In genomic region chr12:81859351-81860307, GRCm38 (mm10) we compare ENCODE assay signal across 8 mouse cellular contexts. TPM values are rescaled to one million over a fixed set of nuclear protein-coding genes. Genes with fewer than 3 reads are reported as not detected.
DNase-seq lines count a peak whose midpoint lies in the region; ATAC-seq lines count a peak whose summit lies in the region.

Pcnx (plus strand) TSS chr12:81860023.

- ATAC-seq in megakaryocyte-erythroid progenitor cell, adult 5-6 weeks (replicated peaks; ENCODE audit: low FRiP score, low TSS enrichment, poor library complexity, severe bottlenecking) = peak; percentile 61

- DNase-seq in WW6 (ENCODE audit: low read depth, low spot score) = peak; percentile 49
- peak; percentile 83 to 90 for DNase-seq in cerebellum, postnatal 36 days
- DNase-seq in gastrocnemius, postnatal 10 days = peak; percentile 91
- peak; percentile 85 for DNase-seq in induced T-regulatory cell, adult 2 months (ENCODE audit: low read depth)
- peak; percentile 73 to 87 for DNase-seq in left cerebral cortex, postnatal 14 days (ENCODE audit: low spot score in 2 of 2)
- DNase-seq in right cerebral cortex, postnatal 4 days = peak; percentile 90
- DNase-seq in yolk sac, embryonic 10.5 days (ENCODE audit: low spot score) = peak; percentile 79

- intact Hi-C loops in left cerebral cortex, postnatal 14 days (cut with DNase I) = loop anchor here (5.0 kb wide), 3 partner anchors 52 to 62 kb away; no protein-coding TSS in a partner anchor

RNA-seq across cellular contexts. Expression of gene Pcnx, which starts in this region (rescaled TPM):
- total RNA-seq in gastrocnemius, postnatal 10 days (2021) = 10 to 100 TPM; 48.3 to 49.1 TPM
- 100 to 1,000 TPM; 103 to 119 TPM for total RNA-seq in left cerebral cortex, postnatal 14 days (2021)
- 16.3 and 33.8 TPM in 2 replicates for total RNA-seq in megakaryocyte-erythroid progenitor cell, adult 5-6 weeks (2014; fragmentation: Nextera tagmentation)
- total RNA-seq in megakaryocyte-erythroid progenitor cell, adult 5-6 weeks (2017) = 3.9 and 6.4 TPM in 2 replicates

Comparison
In these comparisons a context has a peak if more than half of its experiments do, and no peak if none do; other contexts are left out.
1. Peak in every context shown above with its lines: DNase-seq and ATAC-seq.